Mouse (Mus musculus): ENCODE data around the gene Eed. TPM values are rescaled to one million over a fixed set of nuclear protein-coding genes. Genes with fewer than 3 reads are reported as not detected.

Gene Eed
- polyA plus RNA-seq, 1 experiment from 2014 or later: 34.6 TPM

GRCm38 (mm10) chr7:89916711-89917110 lies 64.1 kb downstream of the Eed start:
- Histone ChIP-seq H3K4me1 (replicated peaks) (no peaks in the 10 kb centered on the region), H3K9ac (no peak overlapping the region), H3K9me3 (no peaks in the 10 kb centered on the region), H3K4me2 (no peak overlapping the region), H3K27me3 (no peaks in the 10 kb centered on the region), H3K36me3 (peaks cover 40% of the 10 kb centered on the region), H3K4me3 (no peak overlapping the region), H3K27ac (no peak overlapping the region)
- no peak for ATAC-seq (ENCODE audit: low FRiP score)
- WGBS: 96% methylated on average over 5 of the region's 5 CpGs

DNA sequence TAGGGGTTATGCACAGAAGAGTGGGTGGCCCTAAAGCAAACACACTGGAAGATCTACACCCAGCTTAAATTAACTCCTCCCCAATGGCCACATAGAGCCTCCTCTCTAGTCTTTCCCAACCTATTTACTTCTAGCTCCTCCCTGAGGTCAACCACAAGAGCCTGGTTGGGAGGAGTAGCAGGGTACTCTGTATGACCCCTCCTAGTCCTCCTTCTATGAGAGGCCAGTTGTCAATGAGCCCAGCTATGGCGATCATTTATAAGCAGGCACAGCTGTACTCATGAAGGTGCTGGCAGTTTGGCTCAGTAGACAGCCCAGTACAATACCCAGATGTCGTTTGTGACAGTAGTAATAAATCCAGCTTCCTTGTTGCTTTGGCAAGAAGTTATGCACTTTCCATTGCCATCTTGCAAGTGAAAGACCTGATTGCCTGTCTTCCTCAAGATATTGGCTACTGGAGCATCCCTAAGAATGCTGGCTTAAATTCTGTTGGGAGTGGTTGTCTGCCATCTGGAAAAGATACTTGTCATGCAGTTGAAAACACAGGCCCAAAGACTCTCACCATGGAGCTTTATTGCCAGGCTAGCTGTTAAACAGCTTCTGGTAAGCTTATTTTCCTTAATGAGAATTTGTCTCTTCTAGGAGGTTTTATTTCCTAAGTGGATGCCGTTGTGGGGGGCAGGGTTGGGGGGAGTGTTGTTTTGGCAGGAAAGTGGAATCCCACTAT lies 67.2 kb downstream of the Eed start:
- H3K27ac ChIP-seq: no peak overlapping the region
- ATAC-seq (ENCODE audit: low FRiP score): no peak
- no peak overlapping the region for H3K4me2 ChIP-seq
- no peak overlapping the region for H3K4me3 ChIP-seq
- WGBS: 95% methylated on average over 3 of the region's 3 CpGs
- no peaks in the 10 kb centered on the region for H3K27me3 ChIP-seq
- H3K9ac ChIP-seq: no peak overlapping the region
- H3K4me1 ChIP-seq (replicated peaks): no peaks in the 10 kb centered on the region
- H3K9me3 ChIP-seq: no peaks in the 10 kb centered on the region
- peaks cover 26% of the 10 kb centered on the region for H3K36me3 ChIP-seq

GRCm38 (mm10) chr7:89912356-89912755 lies 68.4 kb downstream of the Eed start:
- H3K4me1 ChIP-seq (replicated peaks): no peaks in the 10 kb centered on the region
- no peak overlapping the region for H3K4me3 ChIP-seq
- 91% methylated on average over 3 of the region's 3 CpGs for WGBS
- H3K4me2 ChIP-seq: no peak overlapping the region
- no peak overlapping the region for H3K27ac ChIP-seq
- ATAC-seq (ENCODE audit: low FRiP score): no peak
- no peaks in the 10 kb centered on the region for H3K27me3 ChIP-seq
- H3K9me3 ChIP-seq: no peaks in the 10 kb centered on the region
- H3K9ac ChIP-seq: no peak overlapping the region
- H3K36me3 ChIP-seq: peaks cover 21% of the 10 kb centered on the region

DNA sequence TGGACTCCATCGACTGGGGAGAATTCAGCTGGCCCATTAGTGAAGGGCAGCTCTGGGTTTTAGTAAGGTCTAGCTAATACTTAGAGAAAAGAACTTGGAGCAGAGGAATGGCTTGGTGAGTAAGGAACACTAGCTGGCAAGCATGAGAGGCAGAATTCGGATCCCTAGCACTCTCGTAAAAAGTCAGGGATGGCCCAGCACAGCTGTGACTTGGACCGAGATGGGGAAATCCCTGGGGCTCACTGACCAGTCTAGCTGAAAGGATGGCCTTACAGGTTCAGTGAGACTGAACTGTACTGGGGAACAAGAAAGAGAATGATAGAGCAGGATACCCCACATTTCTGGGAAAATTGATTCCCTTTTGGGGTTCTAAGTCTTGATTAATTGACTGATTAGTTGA lies 71.1 kb downstream of the Eed start:
- Histone ChIP-seq H3K27ac (no peak overlapping the region), H3K9me3 (no peaks in the 10 kb centered on the region), H3K9ac (no peak overlapping the region), H3K36me3 (peaks cover 2% of the 10 kb centered on the region; the same call in 1 of the 2 replicates), H3K4me3 (no peak overlapping the region), H3K4me2 (no peak overlapping the region), H3K4me1 (replicated peaks) (no peaks in the 10 kb centered on the region), H3K27me3 (no peaks in the 10 kb centered on the region)
- 87% methylated on average over 4 of the region's 4 CpGs for WGBS
- ATAC-seq (ENCODE audit: low FRiP score): no peak

DNA sequence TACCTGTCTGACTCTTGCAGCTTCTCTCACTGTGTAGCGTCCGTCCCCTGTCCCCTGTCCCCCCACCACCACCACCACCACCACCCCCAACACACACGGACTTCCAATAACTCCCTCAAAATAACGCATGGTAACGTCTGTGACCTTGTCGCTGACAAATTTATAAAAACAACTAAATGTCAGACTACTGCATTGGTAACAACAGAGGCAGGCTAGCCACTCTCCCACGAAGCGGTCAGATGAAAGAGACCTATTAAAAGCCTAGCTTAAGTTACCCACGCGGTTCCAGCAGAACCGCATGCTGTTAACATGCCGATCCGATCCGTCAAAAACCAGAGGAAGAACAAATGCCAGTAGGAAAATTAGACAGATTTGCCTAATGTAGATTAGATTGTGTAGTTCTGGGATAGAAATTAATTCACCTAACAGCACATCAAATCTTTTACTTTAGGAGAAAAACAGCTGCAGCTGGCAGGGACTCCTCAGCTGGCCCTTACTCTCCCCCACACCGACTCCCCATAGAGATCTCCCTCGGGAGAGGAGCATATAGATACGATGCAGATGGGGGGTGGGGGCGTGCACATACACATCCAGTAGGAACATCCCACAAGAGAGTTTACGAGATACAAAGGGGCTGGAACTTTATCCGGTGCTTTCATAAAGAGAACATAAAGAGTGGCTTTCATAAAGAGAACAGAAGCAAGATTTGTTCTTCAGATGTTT lies 71.7 kb downstream of the Eed start:
- Histone ChIP-seq H3K9ac (no peak overlapping the region), H3K9me3 (no peaks in the 10 kb centered on the region), H3K4me1 (replicated peaks) (no peaks in the 10 kb centered on the region), H3K4me2 (no peak overlapping the region), H3K36me3 (no peaks in the 10 kb centered on the region), H3K27ac (no peak overlapping the region), H3K4me3 (no peak overlapping the region), H3K27me3 (no peaks in the 10 kb centered on the region)
- ATAC-seq (ENCODE audit: low FRiP score): no peak
- WGBS: 79% methylated on average over 20 of the region's 20 CpGs

DNA sequence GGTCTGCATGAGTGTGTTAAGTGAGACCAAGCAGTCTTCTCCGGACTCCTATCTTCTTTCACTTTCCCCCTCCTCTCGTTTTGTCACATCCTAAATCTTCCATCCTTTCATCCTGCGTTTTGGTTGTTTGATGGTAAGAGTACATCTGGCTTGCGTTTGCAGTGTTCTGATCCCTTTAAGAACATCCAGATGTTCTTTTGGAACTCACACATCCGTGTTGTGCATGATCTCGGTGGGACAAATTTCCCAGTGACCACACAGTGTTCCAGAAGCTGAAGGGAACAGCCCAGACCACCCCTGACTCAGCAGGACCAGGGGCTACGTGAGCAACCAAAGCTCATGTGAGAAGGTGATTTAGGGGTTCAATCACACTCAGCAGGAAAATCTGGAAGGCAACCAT lies 72.4 kb downstream of the Eed start:
- no peak overlapping the region for H3K4me2 ChIP-seq
- no peaks in the 10 kb centered on the region for H3K36me3 ChIP-seq
- H3K27me3 ChIP-seq: no peaks in the 10 kb centered on the region
- peaks cover 6% of the 10 kb centered on the region for H3K4me1 ChIP-seq (replicated peaks)
- H3K9me3 ChIP-seq: no peaks in the 10 kb centered on the region
- ATAC-seq (ENCODE audit: low FRiP score): no peak
- 71% methylated on average over 7 of the region's 7 CpGs for WGBS
- H3K4me3 ChIP-seq: no peak overlapping the region
- H3K27ac ChIP-seq: no peak overlapping the region
- H3K9ac ChIP-seq: no peak overlapping the region

- H3K27me3 ChIP-seq: no peaks in the 10 kb centered on the region
- H3K36me3 ChIP-seq: no peaks in the 10 kb centered on the region
- no peak overlapping the region for H3K27ac ChIP-seq
- ATAC-seq (ENCODE audit: low FRiP score): peak; percentile 40
- 16% methylated on average over 8 of the region's 8 CpGs for WGBS
- no peaks in the 10 kb centered on the region for H3K9me3 ChIP-seq
- H3K9ac ChIP-seq: no peak overlapping the region
- no peak overlapping the region for H3K4me2 ChIP-seq
- H3K4me1 ChIP-seq (replicated peaks): peaks cover 9% of the 10 kb centered on the region
- H3K4me3 ChIP-seq: no peak overlapping the region
Measured at GRCm38 (mm10) chr7:89907950-89908349, 72.8 kb downstream of the Eed start.

Other genes starting within 250 kb of the Eed start
- 0.47 and 1.1 TPM in 2 replicates for gene Ccdc81, start 77.4 kb downstream of the Eed start, polyA plus RNA-seq (2015; fragmentation: Nextera tagmentation; extraction: Ambion mirVana)
- 139 and 142 TPM in 2 replicates for gene Hikeshi, start 39.8 kb downstream of the Eed start, polyA plus RNA-seq (2015; fragmentation: Nextera tagmentation; extraction: Ambion mirVana)
- gene Picalm, start 149.2 kb upstream of the Eed start, polyA plus RNA-seq (2015; fragmentation: Nextera tagmentation; extraction: Ambion mirVana): 42.4 and 43.1 TPM in 2 replicates

All from hindbrain, embryonic 13.5 days (tissue).